Mouse (Mus musculus): ENCODE data around the gene Chchd6. TPM values are rescaled to one million over a fixed set of nuclear protein-coding genes. Genes with fewer than 3 reads are reported as not detected.

Gene Chchd6
- polyA plus RNA-seq, 1 experiment: 167 TPM

GRCm38 (mm10) chr6:89595777-89596146, 310 bp upstream of the Chchd6 start:
- Histone ChIP-seq H3K27ac (ENCODE audit: insufficient read depth, low read length) (no peak overlapping the region), H3K4me3 (ENCODE audit: insufficient read depth, low read length) (peak overlapping the region; percentile 77; the same call in 1 of the 2 replicates), H3K4me1 (ENCODE audit: control insufficient read depth, insufficient read depth, low read length) (no peaks in the 10 kb centered on the region)
- no peak for TF ChIP-seq CTCF (IDR thresholded peaks at IDR 0.05; ENCODE audit: extremely low read depth, insufficient read depth, low read length)
- no peak for TF ChIP-seq POLR2A (IDR thresholded peaks at IDR 0.05; ENCODE audit: extremely low read depth, insufficient read depth, low read length)

DNA sequence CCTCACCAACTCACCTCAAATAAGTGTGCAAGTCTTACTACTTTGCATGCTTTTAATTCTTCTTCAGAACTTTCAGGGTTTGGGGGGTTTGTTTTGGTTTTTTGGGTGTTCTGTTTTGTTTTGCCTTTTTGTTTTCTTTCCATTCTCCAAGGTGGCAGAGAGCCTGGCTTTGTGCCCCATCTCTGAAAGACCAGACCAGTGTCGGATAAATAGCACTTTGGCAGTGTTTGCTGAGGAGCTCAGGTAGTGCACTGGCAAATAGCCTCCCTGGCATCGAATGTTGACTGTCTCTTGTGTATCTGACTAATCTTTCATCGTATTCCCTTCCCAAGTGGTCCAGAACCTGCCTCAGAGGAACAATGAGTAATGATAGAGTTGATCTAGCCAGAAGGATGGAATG, 3.4 kb downstream of the Chchd6 start:
- no peak overlapping the region for H3K4me3 ChIP-seq (ENCODE audit: insufficient read depth, low read length)
- TF ChIP-seq POLR2A (IDR thresholded peaks at IDR 0.05; ENCODE audit: extremely low read depth, insufficient read depth, low read length) (no peak), CTCF (IDR thresholded peaks at IDR 0.05; ENCODE audit: extremely low read depth, insufficient read depth, low read length) (no peak)
- H3K4me1 ChIP-seq (ENCODE audit: control insufficient read depth, insufficient read depth, low read length): no peaks in the 10 kb centered on the region

DNA sequence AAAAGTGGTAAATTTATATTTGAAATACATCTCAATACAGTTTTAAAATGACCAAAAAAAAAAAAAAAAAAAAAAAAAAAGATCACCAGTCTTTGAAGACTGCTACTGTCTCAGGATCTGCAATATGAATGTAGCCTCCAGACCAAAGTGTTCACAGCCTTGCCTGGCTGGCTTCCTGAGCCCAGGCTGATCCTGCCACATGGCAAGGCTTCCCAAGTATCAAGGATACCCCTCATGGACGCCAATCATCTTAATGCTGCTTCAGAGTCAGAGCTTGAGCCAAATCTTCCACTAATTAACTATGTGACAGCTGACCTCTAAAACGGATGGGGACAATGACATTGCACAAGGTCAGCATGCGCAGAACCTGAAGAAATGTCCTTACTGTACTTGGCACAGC, 3.9 kb downstream of the Chchd6 start:
- TF ChIP-seq POLR2A (IDR thresholded peaks at IDR 0.05; ENCODE audit: extremely low read depth, insufficient read depth, low read length) (no peak), CTCF (IDR thresholded peaks at IDR 0.05; ENCODE audit: extremely low read depth, insufficient read depth, low read length) (no peak)
- H3K4me3 ChIP-seq (ENCODE audit: insufficient read depth, low read length): no peak overlapping the region

More for the DNA sequence above, 3.4 kb downstream of the Chchd6 start:
- no peak overlapping the region for H3K27ac ChIP-seq (ENCODE audit: insufficient read depth, low read length)

GRCm38 (mm10) chr6:89585696-89586095, 9.8 kb downstream of the Chchd6 start:
- Histone ChIP-seq H3K4me1 (ENCODE audit: control insufficient read depth, insufficient read depth, low read length) (peaks cover 19% of the 10 kb centered on the region), H3K27ac (ENCODE audit: insufficient read depth, low read length) (0 out of 2 replicates have a peak overlapping the region, but pooled peaks have one; percentile 2), H3K4me3 (ENCODE audit: insufficient read depth, low read length) (no peak overlapping the region)
- TF ChIP-seq CTCF (IDR thresholded peaks at IDR 0.05; ENCODE audit: extremely low read depth, insufficient read depth, low read length): no peak
- no peak for TF ChIP-seq POLR2A (IDR thresholded peaks at IDR 0.05; ENCODE audit: extremely low read depth, insufficient read depth, low read length)

More for the DNA sequence above, 3.9 kb downstream of the Chchd6 start:
- Histone ChIP-seq H3K4me1 (ENCODE audit: control insufficient read depth, insufficient read depth, low read length) (peaks cover 2% of the 10 kb centered on the region; the same call in 1 of the 2 replicates), H3K27ac (ENCODE audit: insufficient read depth, low read length) (no peak overlapping the region)

DNA sequence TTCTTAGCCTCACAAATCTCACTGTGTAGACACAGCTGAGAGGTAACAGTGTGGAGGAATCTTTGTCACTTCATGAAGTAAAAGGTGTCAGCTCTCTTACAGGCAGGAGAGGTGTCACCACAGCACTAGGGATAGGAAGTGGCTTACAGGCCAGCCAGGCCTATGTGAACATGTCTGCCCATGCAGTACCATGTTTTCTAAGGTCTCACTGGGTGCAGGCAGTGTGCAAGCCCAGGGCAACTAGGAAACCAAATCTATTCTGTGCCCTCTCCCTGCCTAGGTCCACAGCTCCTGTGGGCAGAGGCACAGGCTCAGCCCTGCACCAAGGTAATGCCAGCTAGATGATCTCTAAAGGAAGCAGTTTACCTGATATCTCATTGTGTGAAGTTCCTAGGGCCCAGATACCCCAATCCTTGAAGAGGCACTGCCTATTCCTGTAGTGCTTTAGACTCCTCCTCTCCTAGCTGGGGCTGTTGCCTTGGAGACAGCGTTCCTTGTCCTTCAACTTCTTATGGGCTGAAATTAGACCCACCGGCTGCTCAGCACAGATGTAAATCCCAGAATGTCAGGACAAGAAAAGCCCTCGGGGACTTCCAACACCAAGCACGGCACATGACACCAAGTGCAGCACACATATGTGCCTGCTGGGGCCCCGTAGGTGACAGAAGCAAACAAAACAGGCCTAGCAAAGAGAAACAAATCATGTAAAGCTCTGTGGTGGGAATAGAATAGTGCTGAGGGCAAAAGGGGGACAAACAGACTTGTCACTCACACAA, 10.6 kb downstream of the Chchd6 start:
- no peak overlapping the region for H3K4me3 ChIP-seq (ENCODE audit: insufficient read depth, low read length)
- peaks cover 19% of the 10 kb centered on the region for H3K4me1 ChIP-seq (ENCODE audit: control insufficient read depth, insufficient read depth, low read length)
- peak overlapping the region; percentile 71 for H3K27ac ChIP-seq (ENCODE audit: insufficient read depth, low read length)
- TF ChIP-seq POLR2A (IDR thresholded peaks at IDR 0.05; ENCODE audit: extremely low read depth, insufficient read depth, low read length): no peak
- no peak for TF ChIP-seq CTCF (IDR thresholded peaks at IDR 0.05; ENCODE audit: extremely low read depth, insufficient read depth, low read length)

DNA sequence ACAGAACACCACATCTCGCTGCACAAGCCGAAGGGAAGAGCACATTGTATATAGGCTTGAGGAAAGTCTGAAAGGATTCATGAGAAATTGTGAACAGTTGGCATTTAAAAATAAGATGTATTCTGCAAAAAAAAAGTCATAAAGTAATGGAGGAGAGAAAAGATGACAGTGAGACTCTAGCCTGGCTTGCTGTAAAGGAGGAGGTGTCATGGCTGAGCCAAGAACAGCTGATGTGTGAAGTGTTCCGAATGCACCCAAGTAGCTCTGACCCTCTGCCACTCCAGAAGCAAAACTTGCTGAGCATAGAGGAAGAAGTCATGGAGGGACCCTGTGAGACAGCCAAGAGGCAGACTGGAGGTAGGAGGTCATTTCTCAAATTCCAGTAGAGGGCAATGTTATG, 12.3 kb downstream of the Chchd6 start:
- H3K4me3 ChIP-seq (ENCODE audit: insufficient read depth, low read length): no peak overlapping the region
- H3K4me1 ChIP-seq (ENCODE audit: control insufficient read depth, insufficient read depth, low read length): peaks cover 20% of the 10 kb centered on the region
- no peak for TF ChIP-seq CTCF (IDR thresholded peaks at IDR 0.05; ENCODE audit: extremely low read depth, insufficient read depth, low read length)
- TF ChIP-seq POLR2A (IDR thresholded peaks at IDR 0.05; ENCODE audit: extremely low read depth, insufficient read depth, low read length): no peak
- peak overlapping the region; percentile 76 for H3K27ac ChIP-seq (ENCODE audit: insufficient read depth, low read length)

GRCm38 (mm10) chr6:89574641-89575040, 20.8 kb downstream of the Chchd6 start:
- TF ChIP-seq POLR2A (IDR thresholded peaks at IDR 0.05; ENCODE audit: extremely low read depth, insufficient read depth, low read length) (no peak), CTCF (IDR thresholded peaks at IDR 0.05; ENCODE audit: extremely low read depth, insufficient read depth, low read length) (no peak)

GRCm38 (mm10) chr6:89573768-89574167, 21.7 kb downstream of the Chchd6 start:
- H3K27ac ChIP-seq (ENCODE audit: insufficient read depth, low read length): no peak overlapping the region
- no peak overlapping the region for H3K4me3 ChIP-seq (ENCODE audit: insufficient read depth, low read length)
- TF ChIP-seq POLR2A (IDR thresholded peaks at IDR 0.05; ENCODE audit: extremely low read depth, insufficient read depth, low read length) (no peak), CTCF (IDR thresholded peaks at IDR 0.05; ENCODE audit: extremely low read depth, insufficient read depth, low read length) (no peak)
- no peaks in the 10 kb centered on the region for H3K4me1 ChIP-seq (ENCODE audit: control insufficient read depth, insufficient read depth, low read length)

More at GRCm38 (mm10) chr6:89574641-89575040, 20.8 kb downstream of the Chchd6 start:
- Histone ChIP-seq H3K4me1 (ENCODE audit: control insufficient read depth, insufficient read depth, low read length) (no peaks in the 10 kb centered on the region; the same call in 1 of the 2 replicates), H3K4me3 (ENCODE audit: insufficient read depth, low read length) (no peak overlapping the region), H3K27ac (ENCODE audit: insufficient read depth, low read length) (no peak overlapping the region)

DNA sequence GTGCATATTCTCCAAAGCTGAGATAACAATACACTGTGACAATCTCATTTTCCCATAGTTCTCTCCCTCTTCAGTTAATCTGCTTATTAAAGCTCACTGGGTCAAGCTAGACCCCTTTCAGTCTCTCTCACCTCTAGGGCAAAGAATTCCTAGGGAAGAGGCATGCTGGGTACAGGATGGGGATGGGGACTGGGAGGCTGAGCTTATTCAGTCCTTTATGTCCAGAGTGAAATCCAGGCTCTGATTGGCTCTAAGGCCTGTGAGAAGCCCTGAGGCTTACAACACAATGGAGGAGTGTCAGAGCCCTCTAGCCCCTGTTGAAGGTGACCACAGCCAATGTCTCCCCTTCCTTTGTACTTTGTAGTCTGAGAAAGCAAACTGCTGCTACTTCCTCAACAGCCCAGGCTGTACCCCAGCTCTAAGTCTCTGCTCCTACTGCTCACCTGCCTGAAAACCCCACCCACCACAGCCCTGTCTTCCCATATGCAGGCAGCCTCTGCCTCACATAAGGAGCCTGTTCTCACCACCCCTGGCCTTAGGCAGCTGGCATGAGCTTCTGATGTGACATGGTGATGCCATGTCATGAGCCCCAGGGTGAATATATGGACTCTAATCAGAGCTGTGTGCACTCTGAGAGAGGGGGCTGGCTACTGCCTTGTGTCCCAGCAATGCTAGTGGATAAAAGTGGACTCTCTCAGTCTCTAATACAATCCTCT, 22.4 kb downstream of the Chchd6 start:
- Histone ChIP-seq H3K4me1 (ENCODE audit: control insufficient read depth, insufficient read depth, low read length) (no peaks in the 10 kb centered on the region), H3K4me3 (ENCODE audit: insufficient read depth, low read length) (no peak overlapping the region), H3K27ac (ENCODE audit: insufficient read depth, low read length) (no peak overlapping the region)
- TF ChIP-seq CTCF (IDR thresholded peaks at IDR 0.05; ENCODE audit: extremely low read depth, insufficient read depth, low read length) (no peak), POLR2A (IDR thresholded peaks at IDR 0.05; ENCODE audit: extremely low read depth, insufficient read depth, low read length) (no peak)
